Mouse (Mus musculus) gastrocnemius, postnatal 10 days (tissue): ENCODE results near the gene 4921507P07Rik. TPM values are rescaled to one million over a fixed set of nuclear protein-coding genes. Genes with fewer than 3 reads are reported as not detected.
"Not testable (repeated sequence)": the region's sequence is repeated elsewhere in the genome, so short reads cannot be mapped to it uniquely, and the experiment has no call there.

ENCODE experiments used
- DNase-seq: peaks from one replicate; pipeline ENCODE4 v3.0.0; 2021; ENCODE audit warnings: mixed read lengths
- long read RNA-seq, 2 experiments: library from polyadenylated mRNA; stranded (forward); transcript quantifications; one replicate each; pipeline ENCODE4 v2.0.0; 2021
- total RNA-seq, 2 experiments: library from RNA; stranded (reverse); gene quantifications; 2 replicates each; pipeline ENCODE4 v1.2.3; 2021

4921507P07Rik gene
- under 1 TPM; 0.19 to 0.36 TPM for total RNA-seq
- long read RNA-seq, experiment 1: 0 reads
- long read RNA-seq, experiment 2: 0 reads

- peak; percentile 93 for DNase-seq
Measured at GRCm38 (mm10) chr6:50596301-50597211, at the start of gene 4921507P07Rik. Gene 4921507P07Rik, minus strand, starts transcription at chr6:50596632.

- DNase-seq: no peak
Measured at GRCm38 (mm10) chr6:50644701-50645100, 48.3 kb upstream of the 4921507P07Rik start.

- no peak for DNase-seq
Measured at GRCm38 (mm10) chr6:50641898-50642297, 45.5 kb upstream of the 4921507P07Rik start.

- DNase-seq: no peak
Measured at GRCm38 (mm10) chr6:50640377-50640776, 43.9 kb upstream of the 4921507P07Rik start.

- peak; percentile 22 for DNase-seq
Measured at GRCm38 (mm10) chr6:50639656-50640055, 43.2 kb upstream of the 4921507P07Rik start.

GRCm38 (mm10) chr6:50626170-50626569 is 29.7 kb upstream of the 4921507P07Rik start:
- DNase-seq: not testable (repeated sequence)

GRCm38 (mm10) chr6:50618273-50618672 is 21.8 kb upstream of the 4921507P07Rik start:
- DNase-seq: not testable (repeated sequence)

- peak; percentile 37 for DNase-seq
Measured at GRCm38 (mm10) chr6:50601620-50602019, 5.2 kb upstream of the 4921507P07Rik start.

GRCm38 (mm10) chr6:50598560-50598959 is 2.1 kb upstream of the 4921507P07Rik start:
- DNase-seq: peak; percentile 36

GRCm38 (mm10) chr6:50594372-50594771 is 2.1 kb downstream of the 4921507P07Rik start:
- DNase-seq: no peak

- DNase-seq: no peak
Measured at GRCm38 (mm10) chr6:50593334-50593845, 3.0 kb downstream of the 4921507P07Rik start.

GRCm38 (mm10) chr6:50590234-50590633 is 6.2 kb downstream of the 4921507P07Rik start:
- no peak for DNase-seq

- DNase-seq: peak; percentile 36
Measured at GRCm38 (mm10) chr6:50588251-50588650, 8.2 kb downstream of the 4921507P07Rik start.

GRCm38 (mm10) chr6:50587412-50587811 is 9.0 kb downstream of the 4921507P07Rik start:
- no peak for DNase-seq

GRCm38 (mm10) chr6:50586316-50586715 is 10.1 kb downstream of the 4921507P07Rik start:
- no peak for DNase-seq

- DNase-seq: no peak
Measured at GRCm38 (mm10) chr6:50585733-50586132, 10.7 kb downstream of the 4921507P07Rik start.

- no peak for DNase-seq
Measured at GRCm38 (mm10) chr6:50571661-50572060, 24.8 kb downstream of the 4921507P07Rik start.

- DNase-seq: no peak
Measured at GRCm38 (mm10) chr6:50566997-50567255, 29.5 kb downstream of the 4921507P07Rik start.

GRCm38 (mm10) chr6:50566141-50566996 is 30.1 kb downstream of the 4921507P07Rik start, which contains the start of gene Cycs:
Gene Cycs, minus strand, starts transcription at chr6:50566538.
- DNase-seq: peak; percentile 99

GRCm38 (mm10) chr6:50563651-50564050 is 32.8 kb downstream of the 4921507P07Rik start:
- DNase-seq: no peak

- DNase-seq: no peak
Measured at GRCm38 (mm10) chr6:50562421-50562820, 34.0 kb downstream of the 4921507P07Rik start.

- DNase-seq: no peak
Measured at GRCm38 (mm10) chr6:50560776-50561175, 35.7 kb downstream of the 4921507P07Rik start.

GRCm38 (mm10) chr6:50558877-50559276 is 37.6 kb downstream of the 4921507P07Rik start:
- DNase-seq: no peak
